Mouse (Mus musculus) hindbrain, postnatal 0 days (tissue): Measurements from ENCODE around the gene Tshr. TPM values are rescaled to one million over a fixed set of nuclear protein-coding genes. Genes with fewer than 3 reads are reported as not detected.

Source experiments
- ATAC-seq: fragments of 200-750 bp; cut with Nextera tagmentation; 2 replicates; pipeline ENCODE4 v1.8.0; 2017; ENCODE audit warnings: mild to moderate bottlenecking, moderate TSS enrichment, moderate library complexity
- DNase-seq: peaks from one replicate; pipeline ENCODE4 v3.0.0-alpha.2; 2015; ENCODE audit warnings: low spot score
- H3K27ac ChIP-seq: fragments of 300-500 bp; sonication (generic); 2 replicates; pipeline ENCODE4 v1.5.1; 2014; ENCODE audit warnings: mild to moderate bottlenecking
- H3K27me3 ChIP-seq: fragments of 300-500 bp; sonication (generic); 2 replicates; pipeline ENCODE4 v1.6.1; 2014; ENCODE audit warnings: low read length, mixed read lengths; ENCODE audit not compliant: insufficient read depth
- H3K36me3 ChIP-seq: fragments of 300-500 bp; sonication (generic); 2 replicates; pipeline ENCODE4 v1.6.1; 2014; ENCODE audit warnings: low read length, mixed read lengths; ENCODE audit not compliant: insufficient read depth
- H3K4me1 ChIP-seq: fragments of 300-500 bp; sonication (generic); 2 replicates; pipeline ENCODE4 v1.6.1; 2014; ENCODE audit warnings: antibody characterized with exemption, low read length, mixed read lengths; ENCODE audit not compliant: insufficient read depth
- H3K4me2 ChIP-seq: fragments of 300-500 bp; sonication (generic); 2 replicates; pipeline ENCODE4 v1.6.1; 2014; ENCODE audit warnings: low read depth, mild to moderate bottlenecking, low read length, moderate library complexity, mixed read lengths
- H3K4me3 ChIP-seq: fragments of 300-500 bp; sonication (generic); 2 replicates; pipeline ENCODE4 v1.5.1; 2014; ENCODE audit warnings: low read length
- H3K9ac ChIP-seq: fragments of 300-500 bp; sonication (generic); replicated peaks from 2 replicates; pipeline ENCODE4 v1.6.1; 2014; ENCODE audit warnings: mild to moderate bottlenecking, low read length, moderate library complexity, mixed read lengths
- H3K9me3 ChIP-seq: fragments of 300-500 bp; sonication (generic); 2 replicates; pipeline ENCODE4 v1.6.1; 2016; ENCODE audit warnings: low read length, mixed read lengths
- CTCF ChIP-seq: IDR thresholded peaks from 2 replicates; pipeline ENCODE4 v1.5.1; 2016; ENCODE audit warnings: antibody characterized with exemption, control low read depth, low read depth
- WGBS: fragments of 180-500 bp; shearing (Covaris S2); extraction: QIAGEN DNeasy Blood & Tissue Kit; methylation state at CpG from one replicate; pipeline ENCODE4 v1.1.7; 2014; 5-methylcytosine and 5-hydroxymethylcytosine counted together
- polyA plus RNA-seq: library from polyadenylated mRNA; unstranded; fragments of >200 nt; fragmentation: Nextera tagmentation; extraction: Ambion mirVana; gene quantifications from 2 replicates; pipeline ENCODE4 v1.2.1, GENCODE M21; 2015
- total RNA-seq: library from RNA; depleted of rRNA; stranded (reverse); fragments of >200 nt; gene quantifications from 2 replicates; pipeline ENCODE4 v1.2.3, GENCODE M21; 2014

Tshr gene
- total and polyA plus RNA-seq, 2 experiments from 2014 or later: 0.59 to 0.78 TPM

GRCm38 (mm10) chr12:91423125-91423820 is 38.9 kb downstream of the Tshr start:
- Histone ChIP-seq H3K27ac (no peak overlapping the region), H3K36me3 (no peaks in the 10 kb centered on the region), H3K9ac (no peak overlapping the region), H3K27me3 (no peaks in the 10 kb centered on the region), H3K4me1 (no peaks in the 10 kb centered on the region), H3K9me3 (no peaks in the 10 kb centered on the region), H3K4me3 (no peak overlapping the region), H3K4me2 (no peak overlapping the region)
- no peak for ATAC-seq
- DNase-seq: peak; percentile 64
- WGBS: 71% methylated on average over 11 of the region's 11 CpGs
- peak; percentile 72 for TF ChIP-seq CTCF

DNA sequence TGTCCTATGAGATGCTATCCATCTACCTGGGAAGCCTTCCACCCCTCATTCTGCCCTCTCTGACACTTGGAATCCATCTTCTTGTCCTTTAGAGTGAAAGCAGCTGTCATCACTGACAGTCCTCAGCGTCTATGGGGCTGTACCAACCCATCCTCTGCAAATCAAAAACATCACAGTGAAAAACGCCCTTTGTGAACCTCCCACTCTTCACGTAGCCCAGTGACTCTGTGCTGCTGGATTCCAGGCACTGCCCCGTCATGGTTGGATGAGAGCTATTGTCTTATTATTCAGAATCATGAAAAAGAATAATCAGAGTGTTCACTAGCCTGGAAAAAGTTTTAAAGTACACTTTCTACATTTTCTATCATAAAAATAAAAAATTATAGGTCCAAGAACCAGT is 42.1 kb downstream of the Tshr start:
- ATAC-seq (no peak), DNase-seq (no peak)
- no peak for TF ChIP-seq CTCF
- Histone ChIP-seq H3K27ac (no peak overlapping the region), H3K36me3 (no peaks in the 10 kb centered on the region), H3K4me3 (no peak overlapping the region), H3K4me2 (no peak overlapping the region), H3K9me3 (no peaks in the 10 kb centered on the region), H3K27me3 (no peaks in the 10 kb centered on the region), H3K9ac (no peak overlapping the region), H3K4me1 (no peaks in the 10 kb centered on the region)
- 11% methylated on average over 4 of the region's 4 CpGs for WGBS

DNA sequence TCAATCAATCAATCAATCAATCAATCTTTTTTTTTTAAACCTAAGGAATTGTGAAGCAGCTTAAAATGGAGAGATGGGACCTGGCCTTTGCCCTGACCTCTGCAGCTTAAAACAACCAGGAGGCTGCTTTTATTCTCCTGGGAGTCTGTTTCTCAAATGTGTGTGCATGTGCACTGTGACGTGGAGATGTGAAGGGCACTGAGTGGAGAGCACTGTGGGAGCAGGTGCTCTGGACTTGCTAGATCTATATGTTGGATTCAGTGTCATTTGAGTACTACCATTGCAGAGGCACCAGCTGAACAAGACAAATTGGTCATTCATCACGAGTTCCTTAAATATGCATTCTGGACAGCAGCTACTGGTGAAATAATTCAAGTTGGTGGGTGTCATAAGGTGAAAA is 42.8 kb downstream of the Tshr start:
- Histone ChIP-seq H3K36me3 (no peaks in the 10 kb centered on the region), H3K4me2 (no peak overlapping the region), H3K27me3 (no peaks in the 10 kb centered on the region), H3K9me3 (no peaks in the 10 kb centered on the region), H3K27ac (no peak overlapping the region), H3K9ac (no peak overlapping the region), H3K4me3 (no peak overlapping the region), H3K4me1 (no peaks in the 10 kb centered on the region)
- DNase-seq (no peak), ATAC-seq (no peak)
- TF ChIP-seq CTCF: no peak
- WGBS: 56% methylated on average over 2 of the region's 2 CpGs

GRCm38 (mm10) chr12:91482195-91482733 is 97.9 kb downstream of the Tshr start:
- 90% methylated on average over 13 of the region's 13 CpGs for WGBS
- H3K4me3 ChIP-seq: no peak overlapping the region
- no peaks in the 10 kb centered on the region for H3K4me1 ChIP-seq
- H3K4me2 ChIP-seq: no peak overlapping the region
- no peaks in the 10 kb centered on the region for H3K36me3 ChIP-seq
- H3K9ac ChIP-seq: no peak overlapping the region
- no peak overlapping the region for H3K27ac ChIP-seq
- H3K9me3 ChIP-seq: no peaks in the 10 kb centered on the region
- TF ChIP-seq CTCF: no peak
- DNase-seq (no peak), ATAC-seq (no peak)
- H3K27me3 ChIP-seq: no peaks in the 10 kb centered on the region

DNA sequence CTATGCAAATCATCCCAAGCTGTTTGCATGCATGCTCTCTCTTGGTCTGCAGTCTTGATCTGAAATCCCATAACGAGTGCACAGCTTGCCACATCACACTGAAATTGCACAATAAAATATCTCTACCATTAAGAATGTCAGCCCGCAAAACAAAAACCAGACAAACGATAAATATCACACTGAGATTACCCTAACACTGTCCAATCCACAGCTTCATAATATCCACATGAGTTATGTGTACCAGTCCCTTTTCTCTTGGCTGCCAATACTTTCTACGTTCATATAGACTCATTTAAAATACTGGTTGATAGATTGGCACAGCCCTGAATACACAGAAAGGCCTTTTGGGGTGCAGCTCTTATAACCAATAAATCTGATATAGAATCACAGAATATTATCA is 102.0 kb downstream of the Tshr start:
- DNase-seq (no peak), ATAC-seq (no peak)

GRCm38 (mm10) chr12:91488406-91488805 is 104.0 kb downstream of the Tshr start:
- DNase-seq: no peak
- Histone ChIP-seq H3K27me3 (no peaks in the 10 kb centered on the region), H3K27ac (no peak overlapping the region), H3K36me3 (no peaks in the 10 kb centered on the region), H3K9ac (no peak overlapping the region), H3K4me2 (no peak overlapping the region), H3K4me1 (no peaks in the 10 kb centered on the region), H3K9me3 (no peaks in the 10 kb centered on the region), H3K4me3 (no peak overlapping the region)
- no peak for ATAC-seq
- TF ChIP-seq CTCF: no peak
- 63% methylated on average over 3 of the region's 3 CpGs for WGBS

More for the DNA sequence above, 102.0 kb downstream of the Tshr start:
- H3K4me1 ChIP-seq: no peaks in the 10 kb centered on the region
- H3K27ac ChIP-seq: no peak overlapping the region
- WGBS: 83% methylated on average over 4 of the region's 4 CpGs
- no peaks in the 10 kb centered on the region for H3K27me3 ChIP-seq
- no peak overlapping the region for H3K4me3 ChIP-seq
- H3K4me2 ChIP-seq: no peak overlapping the region
- no peaks in the 10 kb centered on the region for H3K36me3 ChIP-seq
- no peak overlapping the region for H3K9ac ChIP-seq
- H3K9me3 ChIP-seq: no peaks in the 10 kb centered on the region
- TF ChIP-seq CTCF: no peak
